Mouse (Mus musculus): ENCODE measurements around the gene Malsu1. TPM values are rescaled to one million over a fixed set of nuclear protein-coding genes. Genes with fewer than 3 reads are reported as not detected.

The Malsu1 gene
- polyA plus RNA-seq, 1 experiment from 2014 or later = 82.9 TPM

DNA sequence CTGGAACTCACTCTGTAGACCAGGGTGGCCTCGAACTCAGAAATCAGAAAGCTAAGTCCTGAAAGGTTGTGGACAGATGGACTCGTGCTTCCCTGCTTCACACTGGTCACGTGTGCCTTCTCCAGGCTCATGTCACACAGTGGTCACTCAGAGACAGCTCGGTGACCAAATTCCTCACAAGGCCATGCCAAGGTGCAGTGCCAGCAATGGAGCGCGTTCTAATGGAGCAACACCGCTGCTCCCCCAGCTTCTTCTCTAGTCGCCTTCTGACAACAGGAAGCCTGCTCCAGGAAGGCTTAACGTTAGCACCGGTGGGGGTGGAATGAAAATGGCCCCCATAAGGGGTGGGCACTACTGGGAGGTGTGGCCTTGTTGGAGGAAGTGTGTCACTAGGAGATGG lies 21.4 kb downstream of the Malsu1 start:
- H3K9me3 ChIP-seq (ENCODE audit: control insufficient read depth, low read length) = no peaks in the 10 kb centered on the region
- no peak overlapping the region for H3K27ac ChIP-seq (ENCODE audit: low read depth)
- 89% methylated on average over 10 of the region's 10 CpGs for WGBS
- H3K4me3 ChIP-seq (ENCODE audit: low read depth, low read length) = no peak overlapping the region
- no peak overlapping the region for H3K4me2 ChIP-seq (ENCODE audit: low read length)
- H3K4me1 ChIP-seq (replicated peaks; ENCODE audit: control insufficient read depth, insufficient read depth, low read length) = peaks cover 10% of the 10 kb centered on the region
- ATAC-seq (replicated peaks; ENCODE audit: low FRiP score, low TSS enrichment, low read depth) (no peak), DNase-seq (ENCODE audit: low spot score) (no peak)
- no peak overlapping the region for H3K9ac ChIP-seq (ENCODE audit: low read length)
- no peaks in the 10 kb centered on the region for H3K27me3 ChIP-seq (replicated peaks; ENCODE audit: control insufficient read depth, insufficient read depth, low read length)
- H3K36me3 ChIP-seq (ENCODE audit: control insufficient read depth, insufficient read depth, low read length) = peaks cover 95% of the 10 kb centered on the region

DNA sequence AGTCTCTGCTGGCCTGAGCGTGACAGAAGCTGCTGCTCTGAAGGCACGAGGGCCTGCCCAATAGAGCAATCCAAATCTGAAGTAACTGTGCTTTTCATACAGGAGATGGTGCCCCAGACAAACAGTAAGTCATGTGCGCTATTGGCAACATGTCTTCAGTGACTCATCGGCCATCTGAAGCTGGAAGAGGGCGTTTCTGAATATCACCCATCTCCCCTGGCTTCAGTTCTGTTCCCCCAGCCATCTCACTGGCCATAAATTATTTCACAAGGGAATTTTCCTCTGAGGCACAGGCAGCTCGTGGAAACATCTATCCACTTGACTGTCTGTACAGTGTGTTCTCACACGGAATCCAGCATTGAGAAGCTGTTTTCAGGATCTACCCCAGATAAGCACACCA lies 22.8 kb downstream of the Malsu1 start:
- ATAC-seq (replicated peaks; ENCODE audit: low FRiP score, low TSS enrichment, low read depth) (no peak), DNase-seq (ENCODE audit: low spot score) (no peak)
- Histone ChIP-seq H3K27me3 (replicated peaks; ENCODE audit: control insufficient read depth, insufficient read depth, low read length) (no peaks in the 10 kb centered on the region), H3K36me3 (ENCODE audit: control insufficient read depth, insufficient read depth, low read length) (peaks cover 91% of the 10 kb centered on the region), H3K4me3 (ENCODE audit: low read depth, low read length) (no peak overlapping the region), H3K9me3 (ENCODE audit: control insufficient read depth, low read length) (no peaks in the 10 kb centered on the region), H3K4me1 (replicated peaks; ENCODE audit: control insufficient read depth, insufficient read depth, low read length) (peaks cover 10% of the 10 kb centered on the region), H3K9ac (ENCODE audit: low read length) (no peak overlapping the region), H3K4me2 (ENCODE audit: low read length) (no peak overlapping the region), H3K27ac (ENCODE audit: low read depth) (0 out of 2 replicates have a peak overlapping the region, but pooled peaks have one; percentile 7)
- WGBS = 66% methylated on average over 7 of the region's 7 CpGs

DNA sequence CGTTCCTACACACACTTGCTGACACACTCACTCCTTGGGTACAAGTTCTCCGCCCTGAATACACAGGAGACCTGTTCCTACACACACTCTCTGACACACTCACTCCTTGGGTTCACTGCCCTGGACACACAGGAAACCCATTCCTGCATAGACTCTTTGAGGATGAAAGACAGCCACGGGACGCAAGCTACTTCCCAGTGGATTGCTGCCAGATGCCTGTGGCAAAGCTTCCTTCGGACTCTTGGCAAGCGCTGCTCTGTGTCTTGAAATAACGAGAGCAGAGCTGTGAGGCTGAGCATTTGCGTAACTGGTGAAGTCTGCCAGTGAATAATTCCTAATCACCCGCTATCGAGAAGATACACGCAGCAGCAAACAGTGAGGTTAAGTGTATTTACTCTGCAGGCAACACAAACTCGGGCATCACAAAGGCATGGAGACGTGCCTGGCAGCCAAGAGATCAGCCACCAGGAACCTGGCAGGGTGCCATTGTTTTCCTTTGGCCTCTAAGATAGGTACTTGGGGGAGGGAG lies 23.4 kb downstream of the Malsu1 start:
- Histone ChIP-seq H3K27me3 (replicated peaks; ENCODE audit: control insufficient read depth, insufficient read depth, low read length) (no peaks in the 10 kb centered on the region), H3K4me1 (replicated peaks; ENCODE audit: control insufficient read depth, insufficient read depth, low read length) (peaks cover 10% of the 10 kb centered on the region), H3K27ac (ENCODE audit: low read depth) (0 out of 2 replicates have a peak overlapping the region, but pooled peaks have one; percentile 7), H3K4me2 (ENCODE audit: low read length) (no peak overlapping the region), H3K4me3 (ENCODE audit: low read depth, low read length) (no peak overlapping the region), H3K36me3 (ENCODE audit: control insufficient read depth, insufficient read depth, low read length) (peaks cover 87% of the 10 kb centered on the region), H3K9me3 (ENCODE audit: control insufficient read depth, low read length) (no peaks in the 10 kb centered on the region), H3K9ac (ENCODE audit: low read length) (no peak overlapping the region)
- no peak for DNase-seq (ENCODE audit: low spot score)
- 0 out of 2 replicates have a peak, but pooled peaks have one; percentile 36 for ATAC-seq (replicated peaks; ENCODE audit: low FRiP score, low TSS enrichment, low read depth)
- WGBS = 51% methylated on average over 13 of the region's 13 CpGs

DNA sequence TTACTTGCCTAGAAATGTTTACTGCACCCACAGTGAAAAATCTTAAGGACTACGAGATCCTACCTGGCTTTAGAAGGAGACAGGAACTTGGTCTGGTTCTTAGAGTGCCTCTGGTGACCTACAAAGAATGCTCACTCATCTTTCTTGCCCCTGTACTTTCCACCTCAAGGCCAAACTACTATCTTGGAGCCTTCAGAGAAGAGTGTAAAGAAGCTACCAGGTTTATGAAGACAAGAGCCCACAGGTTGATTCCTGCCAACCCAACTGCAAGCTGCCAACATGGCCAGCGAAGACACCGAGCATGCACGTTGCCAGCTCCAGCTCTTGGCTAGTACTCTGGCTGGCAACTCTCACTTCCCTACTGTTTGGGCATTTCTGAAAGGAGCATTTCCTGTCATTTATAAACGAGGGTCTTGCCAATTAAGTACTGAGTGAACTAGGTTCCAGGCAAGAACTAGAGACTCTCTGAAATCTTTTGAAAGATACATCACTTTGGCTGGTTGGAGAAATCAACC lies 24.1 kb downstream of the Malsu1 start:
- WGBS = 83% methylated on average over 5 of the region's 5 CpGs
- no peak for DNase-seq (ENCODE audit: low spot score)

DNA sequence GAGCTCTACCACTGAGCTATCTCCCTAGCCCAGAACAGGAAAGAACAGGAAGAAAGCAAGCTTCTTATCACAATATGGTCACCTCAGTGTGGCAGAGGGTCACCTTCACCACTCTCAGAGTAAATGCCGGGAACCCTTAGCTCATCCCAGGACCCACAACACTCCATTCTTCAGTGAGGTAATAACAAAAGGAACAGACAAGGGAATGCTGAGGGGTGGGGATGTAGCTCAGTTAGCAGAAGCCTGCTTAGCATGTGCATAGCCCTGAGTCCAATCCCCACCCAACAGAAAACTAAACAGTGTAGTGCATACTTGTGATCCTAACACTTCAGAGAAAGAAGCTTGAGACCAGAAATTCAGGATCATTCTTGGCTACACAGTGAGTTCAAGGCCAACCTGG lies 25.5 kb downstream of the Malsu1 start:
- H3K4me3 ChIP-seq (ENCODE audit: low read depth, low read length) = no peak overlapping the region
- ATAC-seq (replicated peaks; ENCODE audit: low FRiP score, low TSS enrichment, low read depth) (no peak), DNase-seq (ENCODE audit: low spot score) (no peak)
- 90% methylated on average over 1 of the region's 1 CpGs for WGBS
- no peak overlapping the region for H3K27ac ChIP-seq (ENCODE audit: low read depth)
- no peaks in the 10 kb centered on the region for H3K9me3 ChIP-seq (ENCODE audit: control insufficient read depth, low read length)
- peaks cover 87% of the 10 kb centered on the region for H3K36me3 ChIP-seq (ENCODE audit: control insufficient read depth, insufficient read depth, low read length)
- H3K4me2 ChIP-seq (ENCODE audit: low read length) = no peak overlapping the region
- H3K9ac ChIP-seq (ENCODE audit: low read length) = no peak overlapping the region
- H3K4me1 ChIP-seq (replicated peaks; ENCODE audit: control insufficient read depth, insufficient read depth, low read length) = peaks cover 10% of the 10 kb centered on the region
- no peaks in the 10 kb centered on the region for H3K27me3 ChIP-seq (replicated peaks; ENCODE audit: control insufficient read depth, insufficient read depth, low read length)

More for the DNA sequence above, 24.1 kb downstream of the Malsu1 start:
- Histone ChIP-seq H3K27ac (ENCODE audit: low read depth) (peak overlapping the region; percentile 22; the same call in 1 of the 2 replicates), H3K4me2 (ENCODE audit: low read length) (no peak overlapping the region), H3K9ac (ENCODE audit: low read length) (no peak overlapping the region), H3K4me1 (replicated peaks; ENCODE audit: control insufficient read depth, insufficient read depth, low read length) (peaks cover 10% of the 10 kb centered on the region), H3K4me3 (ENCODE audit: low read depth, low read length) (no peak overlapping the region), H3K27me3 (replicated peaks; ENCODE audit: control insufficient read depth, insufficient read depth, low read length) (no peaks in the 10 kb centered on the region), H3K9me3 (ENCODE audit: control insufficient read depth, low read length) (no peaks in the 10 kb centered on the region), H3K36me3 (ENCODE audit: control insufficient read depth, insufficient read depth, low read length) (peaks cover 87% of the 10 kb centered on the region)
- ATAC-seq (replicated peaks; ENCODE audit: low FRiP score, low TSS enrichment, low read depth) = no peak

DNA sequence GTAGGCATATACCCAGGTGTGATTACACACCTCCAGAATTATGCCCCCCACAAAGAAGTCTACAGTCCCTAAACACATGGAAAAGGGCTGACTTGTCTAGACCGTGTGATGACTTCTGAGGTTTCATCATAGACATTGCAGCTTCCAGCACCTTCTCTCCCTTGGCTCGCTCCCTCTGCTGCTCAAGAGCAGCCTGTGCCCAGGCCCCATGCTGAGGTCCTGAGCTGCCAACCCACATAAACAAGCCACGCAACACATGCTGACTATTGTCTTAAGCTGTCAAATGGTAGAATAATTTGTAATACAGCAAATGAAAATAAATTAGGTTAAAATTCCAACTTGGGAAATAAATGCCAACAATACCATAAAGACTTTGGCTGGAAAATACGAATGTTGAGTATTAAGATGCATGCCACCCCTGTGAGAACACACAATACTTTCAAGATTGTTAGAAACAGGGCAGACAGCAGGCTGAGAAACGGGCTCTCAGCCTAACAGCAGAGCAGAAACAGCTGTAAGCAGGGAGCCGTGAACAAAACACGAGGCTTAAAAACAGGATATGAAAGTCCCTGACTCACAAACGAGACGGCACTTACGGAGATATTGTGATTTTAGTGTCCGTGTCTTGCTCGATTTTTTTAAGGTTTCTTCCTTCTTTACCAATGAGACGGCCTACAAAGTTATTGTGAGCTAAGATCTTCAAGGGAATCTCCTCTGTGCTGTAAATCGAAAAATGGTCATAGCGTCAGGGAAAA lies 33.3 kb downstream of the Malsu1 start:
- no peak for ATAC-seq (replicated peaks; ENCODE audit: low FRiP score, low TSS enrichment, low read depth)
- Histone ChIP-seq H3K4me1 (replicated peaks; ENCODE audit: control insufficient read depth, insufficient read depth, low read length) (no peaks in the 10 kb centered on the region), H3K27ac (ENCODE audit: low read depth) (no peak overlapping the region), H3K9me3 (ENCODE audit: control insufficient read depth, low read length) (no peaks in the 10 kb centered on the region), H3K4me2 (ENCODE audit: low read length) (no peak overlapping the region), H3K27me3 (replicated peaks; ENCODE audit: control insufficient read depth, insufficient read depth, low read length) (no peaks in the 10 kb centered on the region), H3K4me3 (ENCODE audit: low read depth, low read length) (no peak overlapping the region), H3K9ac (ENCODE audit: low read length) (no peak overlapping the region), H3K36me3 (ENCODE audit: control insufficient read depth, insufficient read depth, low read length) (peaks cover 87% of the 10 kb centered on the region)
- 91% methylated on average over 15 of the region's 15 CpGs for WGBS
- DNase-seq (ENCODE audit: low spot score) = no peak

DNA sequence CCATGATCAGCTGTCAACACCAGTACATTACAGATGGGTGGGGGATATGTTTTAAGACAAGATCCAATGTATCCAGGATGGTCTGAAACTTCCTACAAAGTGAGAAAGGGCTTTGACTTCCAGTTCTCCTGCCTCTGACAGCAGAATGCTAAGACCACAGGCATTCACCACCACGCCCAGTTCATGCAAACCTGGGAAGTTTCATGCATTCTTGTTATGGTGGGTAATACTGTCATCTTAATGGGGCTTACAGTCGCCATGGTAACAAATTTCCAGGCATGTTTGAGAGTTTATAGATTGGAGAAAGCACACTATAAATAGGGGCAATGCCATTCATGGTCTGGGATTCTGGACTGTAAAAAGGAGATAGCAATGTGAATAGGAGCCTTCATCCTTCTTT lies 35.6 kb downstream of the Malsu1 start:
- H3K9ac ChIP-seq (ENCODE audit: low read length) = no peak overlapping the region
- no peaks in the 10 kb centered on the region for H3K4me1 ChIP-seq (replicated peaks; ENCODE audit: control insufficient read depth, insufficient read depth, low read length)
- H3K36me3 ChIP-seq (ENCODE audit: control insufficient read depth, insufficient read depth, low read length) = peaks cover 64% of the 10 kb centered on the region
- no peak overlapping the region for H3K27ac ChIP-seq (ENCODE audit: low read depth)
- no peaks in the 10 kb centered on the region for H3K27me3 ChIP-seq (replicated peaks; ENCODE audit: control insufficient read depth, insufficient read depth, low read length)
- no peak overlapping the region for H3K4me3 ChIP-seq (ENCODE audit: low read depth, low read length)
- no peaks in the 10 kb centered on the region for H3K9me3 ChIP-seq (ENCODE audit: control insufficient read depth, low read length)
- no peak for DNase-seq (ENCODE audit: low spot score)
- WGBS = 84% methylated on average over 2 of the region's 2 CpGs
- no peak for ATAC-seq (replicated peaks; ENCODE audit: low FRiP score, low TSS enrichment, low read depth)
- no peak overlapping the region for H3K4me2 ChIP-seq (ENCODE audit: low read length)

DNA sequence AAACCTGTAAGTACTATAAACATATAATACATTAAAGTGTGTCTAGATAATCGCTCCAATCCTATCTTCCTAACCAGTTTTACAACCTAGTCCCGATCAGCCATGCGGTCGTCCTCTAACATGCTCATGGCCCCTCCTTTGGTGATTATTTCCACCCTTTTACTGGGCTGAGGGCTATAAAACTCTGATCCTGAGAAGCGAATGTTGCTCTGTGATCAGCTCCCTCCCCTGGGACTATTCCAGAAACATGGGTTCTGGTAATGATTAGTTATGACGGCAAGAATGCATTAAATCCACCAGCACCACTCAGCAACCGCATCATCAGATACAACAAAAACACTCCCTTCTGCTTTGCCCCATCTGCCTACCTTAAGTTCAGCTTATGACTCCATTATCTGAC lies 40.3 kb downstream of the Malsu1 start:
- Histone ChIP-seq H3K36me3 (ENCODE audit: control insufficient read depth, insufficient read depth, low read length) (peaks cover 50% of the 10 kb centered on the region), H3K4me3 (ENCODE audit: low read depth, low read length) (no peak overlapping the region), H3K27me3 (replicated peaks; ENCODE audit: control insufficient read depth, insufficient read depth, low read length) (no peaks in the 10 kb centered on the region), H3K4me1 (replicated peaks; ENCODE audit: control insufficient read depth, insufficient read depth, low read length) (no peaks in the 10 kb centered on the region), H3K27ac (ENCODE audit: low read depth) (no peak overlapping the region), H3K9ac (ENCODE audit: low read length) (no peak overlapping the region), H3K9me3 (ENCODE audit: control insufficient read depth, low read length) (no peaks in the 10 kb centered on the region), H3K4me2 (ENCODE audit: low read length) (no peak overlapping the region)
- DNase-seq (ENCODE audit: low spot score) (no peak), ATAC-seq (replicated peaks; ENCODE audit: low FRiP score, low TSS enrichment, low read depth) (peak; percentile 80; the same call in 1 of the 2 replicates)
- WGBS = 62% methylated on average over 7 of the region's 7 CpGs

Measured in intestine, embryonic 14.5 days (tissue).